8 mouse cellular contexts compared by ENCODE assay signal in genomic region chr15:78634095-78634737, GRCm38 (mm10). TPM values are rescaled to one million over a fixed set of nuclear protein-coding genes. Genes with fewer than 3 reads are reported as not detected.
DNase-seq lines count a peak whose midpoint lies in the region; ATAC-seq and TF ChIP-seq lines count a peak whose summit lies in the region.

No protein-coding gene starts in this region.

- no peaks in the 10 kb centered on the region for H3K9me3 ChIP-seq in midbrain, embryonic 15.5 days

- H3K27ac ChIP-seq in midbrain, embryonic 15.5 days, result peak overlapping the region; percentile 24; the same call in 1 of the 2 replicates
- H3K27ac ChIP-seq in cerebellum, adult 2 months (ENCODE audit: insufficient read depth, low read length), result no peak overlapping the region

- no peak overlapping the region for H3K4me2 ChIP-seq in midbrain, embryonic 15.5 days

- no peaks in the 10 kb centered on the region for H3K27me3 ChIP-seq in midbrain, embryonic 15.5 days (replicated peaks)
- H3K27me3 ChIP-seq in cerebellum, adult 2 months (ENCODE audit: control insufficient read depth, insufficient read depth, low read length), result no peaks in the 10 kb centered on the region

- DNase-seq in cerebellum, postnatal 10 days, result peak; percentile 58 to 60
- no peak for DNase-seq in cerebellum, adult 11-12 months
- DNase-seq in embryo, embryonic 11.5 days (ENCODE audit: low read depth, low spot score), result peak; percentile 64
- DNase-seq in hindlimb bud, embryonic 11.5 days (ENCODE audit: extremely low spot score, low read depth, low spot score), result peak; percentile 50
- DNase-seq in cerebellum, adult 2 months, result no peak
- DNase-seq in adrenal gland, adult (ENCODE audit: inconsistent age in 2 of 2, low spot score in 1 of 2), result no peak
- no peak for DNase-seq in kidney, postnatal 36 days

- H3K9ac ChIP-seq in midbrain, embryonic 15.5 days, result no peak overlapping the region

- H3K36me3 ChIP-seq in midbrain, embryonic 15.5 days (replicated peaks), result no peaks in the 10 kb centered on the region

- TF ChIP-seq POLR2A in cerebellum, adult 2 months (IDR thresholded peaks at IDR 0.05; ENCODE audit: borderline replicate concordance, insufficient read depth, low read length), result no peak

- H3K4me1 ChIP-seq in midbrain, embryonic 15.5 days, result peaks cover 44% of the 10 kb centered on the region
- H3K4me1 ChIP-seq in cerebellum, adult 2 months (ENCODE audit: control insufficient read depth, insufficient read depth, low read length), result no peaks in the 10 kb centered on the region; the same call in 1 of the 2 replicates

- ATAC-seq in midbrain, embryonic 15.5 days (replicated peaks), result peak; percentile 78

- no peak overlapping the region for H3K4me3 ChIP-seq in midbrain, embryonic 15.5 days
- no peak overlapping the region for H3K4me3 ChIP-seq in cerebellum, adult 2 months (replicated peaks; ENCODE audit: insufficient read depth, low read depth, low read length)

- TF ChIP-seq CTCF in cerebellum, adult 2 months (IDR thresholded peaks at IDR 0.05; ENCODE audit: borderline replicate concordance, insufficient read depth, low read depth, low read length), result no peak

- 32% methylated on average over 10 of the region's 10 CpGs for WGBS in midbrain, embryonic 15.5 days
- WGBS in cerebellum, adult 2 months, result 56% methylated on average over 10 of the region's 10 CpGs

RNA-seq across cellular contexts. Expression of gene Cyth4, which starts 37.4 kb away (rescaled TPM):
- polyA plus RNA-seq in midbrain, embryonic 15.5 days (2015; fragmentation: Nextera tagmentation; extraction: Ambion mirVana), result 5.6 and 6.4 TPM in 2 replicates
- 3.8 and 4.6 TPM in 2 replicates for polyA plus RNA-seq in cerebellum, adult 2 months (2012; rRNA removed)

Comparison
In these comparisons a context has a peak if more than half of its experiments do, and no peak if none do; other contexts are left out.
1. DNase-seq: peak in cerebellum, postnatal 10 days (2 of 2), embryo, embryonic 11.5 days (single experiment) and hindlimb bud, embryonic 11.5 days (single experiment); none in cerebellum, adult 11-12 months (single experiment), cerebellum, adult 2 months (0 of 2), adrenal gland, adult (0 of 2) and kidney, postnatal 36 days (0 of 2).